Mouse (Mus musculus) myocyte (in vitro differentiated cells): Measurements from ENCODE around the gene Ddx41.

Source experiments
- E2F4 ChIP-seq: IDR thresholded peaks from one replicate; pipeline ENCODE4 v1.6.1; 2011; ENCODE audit warnings: mild to moderate bottlenecking, control low read depth, moderate library complexity; ENCODE audit not compliant: insufficient read depth
- MAX ChIP-seq: IDR thresholded peaks from one replicate; pipeline ENCODE4 v1.6.1; 2011; ENCODE audit warnings: low read depth, mild to moderate bottlenecking, control low read depth
- MYOG ChIP-seq, 3 experiments: IDR thresholded peaks; one replicate each; pipeline ENCODE4 v1.6.1; 2011; ENCODE audit warnings: control low read depth in 2 of 3, low read depth in 2 of 3, mild to moderate bottlenecking in 2 of 3; ENCODE audit not compliant: insufficient read length in 2 of 3, control insufficient read depth in 1 of 3, insufficient read depth in 1 of 3
- POLR2A ChIP-seq: IDR thresholded peaks from one replicate; pipeline ENCODE4 v1.6.1; 2011; ENCODE audit warnings: low read depth, mild to moderate bottlenecking, control low read depth, moderate library complexity; ENCODE audit not compliant: insufficient read length
- POLR2AphosphoS2 ChIP-seq: IDR thresholded peaks from one replicate; pipeline ENCODE4 v1.6.1; 2011; ENCODE audit warnings: low read depth, control low read depth; ENCODE audit not compliant: insufficient read length
- SRF ChIP-seq: IDR thresholded peaks from one replicate; pipeline ENCODE4 v1.6.1; 2011; ENCODE audit warnings: low read depth; ENCODE audit not compliant: control insufficient read depth, insufficient read length
- TCF3 ChIP-seq: IDR thresholded peaks from one replicate; pipeline ENCODE4 v1.6.1; 2011; ENCODE audit warnings: low read depth, control low read depth; ENCODE audit not compliant: insufficient read length
- USF1 ChIP-seq: IDR thresholded peaks from one replicate; pipeline ENCODE4 v1.6.1; 2011; ENCODE audit warnings: low read depth, mild to moderate bottlenecking, control low read depth, moderate library complexity

DNA sequence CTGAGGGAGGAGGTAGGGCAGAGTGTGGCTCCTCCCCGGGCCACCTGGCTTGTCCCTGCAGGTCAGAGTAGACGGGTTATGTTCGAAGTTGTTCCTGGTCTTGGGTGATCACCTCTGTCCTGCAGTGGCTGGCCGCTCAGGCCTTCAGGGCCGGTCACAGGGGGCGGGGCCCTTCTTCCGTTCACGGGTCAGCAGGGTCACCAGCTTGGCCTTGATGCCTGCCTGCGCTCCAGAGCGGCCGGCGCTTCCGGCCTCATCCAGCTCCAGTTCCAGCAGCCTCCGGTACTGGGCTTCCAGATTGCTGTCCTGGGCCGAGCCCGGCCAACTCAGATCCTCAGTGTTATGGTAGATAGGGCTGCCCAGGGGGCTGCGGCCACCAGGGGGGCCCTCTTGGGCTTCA, 13.2 kb downstream of the Ddx41 start:
- TF ChIP-seq TCF3 (no peak), POLR2AphosphoS2 (no peak), MAX (no peak), POLR2A (no peak), MYOG (IDR thresholded peaks at IDR 0.05; ENCODE audit: control insufficient read depth in 1 of 3, insufficient read depth in 1 of 3, insufficient read length in 2 of 3, low read depth in 2 of 3) (no peak), USF1 (no peak), E2F4 (no peak), SRF (no peak)
